Mouse (Mus musculus) induced T-regulatory cell, adult 2 months (primary cell): ENCODE results near the gene 2900026A02Rik.

ENCODE experiments used
- DNase-seq: peaks from one replicate; pipeline ENCODE4 v3.0.0-alpha.2; 2012; ENCODE audit warnings: low read depth

2900026A02Rik gene

GRCm38 (mm10) chr5:113150871-113151553, 70.0 kb downstream of the 2900026A02Rik start:
- DNase-seq, result no peak

GRCm38 (mm10) chr5:113149052-113149451, 72.0 kb downstream of the 2900026A02Rik start:
- no peak for DNase-seq

GRCm38 (mm10) chr5:113147994-113148471, 73.0 kb downstream of the 2900026A02Rik start:
- DNase-seq, result no peak

GRCm38 (mm10) chr5:113146656-113147055, 74.4 kb downstream of the 2900026A02Rik start:
- no peak for DNase-seq

- no peak for DNase-seq
Measured at GRCm38 (mm10) chr5:113145171-113145570, 75.9 kb downstream of the 2900026A02Rik start.

GRCm38 (mm10) chr5:113142486-113142885, 78.5 kb downstream of the 2900026A02Rik start:
- no peak for DNase-seq

- no peak for DNase-seq
Measured at GRCm38 (mm10) chr5:113142018-113142417, 79.0 kb downstream of the 2900026A02Rik start.

GRCm38 (mm10) chr5:113140872-113141271, 80.2 kb downstream of the 2900026A02Rik start:
- DNase-seq, result no peak

- no peak for DNase-seq
Measured at GRCm38 (mm10) chr5:113140051-113140450, 81.0 kb downstream of the 2900026A02Rik start.

- DNase-seq, result no peak
Measured at GRCm38 (mm10) chr5:113139064-113139726, 81.8 kb downstream of the 2900026A02Rik start.

GRCm38 (mm10) chr5:113138319-113139063, 82.5 kb downstream of the 2900026A02Rik start:
- DNase-seq, result peak; percentile 37

- DNase-seq, result no peak
Measured at GRCm38 (mm10) chr5:113137691-113138318, 83.2 kb downstream of the 2900026A02Rik start.

GRCm38 (mm10) chr5:113136951-113137487, 84.0 kb downstream of the 2900026A02Rik start:
- no peak for DNase-seq

- DNase-seq, result no peak
Measured at GRCm38 (mm10) chr5:113135513-113135912, 85.5 kb downstream of the 2900026A02Rik start.

GRCm38 (mm10) chr5:113133722-113134710, 87.0 kb downstream of the 2900026A02Rik start:
- DNase-seq, result no peak

- no peak for DNase-seq
Measured at GRCm38 (mm10) chr5:113133080-113133491, 88.0 kb downstream of the 2900026A02Rik start.

GRCm38 (mm10) chr5:113132635-113133041, 88.4 kb downstream of the 2900026A02Rik start:
- DNase-seq, result no peak

- no peak for DNase-seq
Measured at GRCm38 (mm10) chr5:113128426-113128825, 92.6 kb downstream of the 2900026A02Rik start.

- no peak for DNase-seq
Measured at GRCm38 (mm10) chr5:113126476-113126875, 94.6 kb downstream of the 2900026A02Rik start.

- no peak for DNase-seq
Measured at GRCm38 (mm10) chr5:113123693-113124092, 97.3 kb downstream of the 2900026A02Rik start.
